Comparison of ENCODE assay signal across 17 mouse cellular contexts in genomic region chr10:104388254-104388653, GRCm38 (mm10).
"Had no signal": no experiment of that assay in that cellular context is flagged by ENCODE, and none has a peak within 500 bp of the region (broad histone marks: within the 10 kb centered on the region; RNA-seq: fewer than 3 reads in every experiment).

No protein-coding gene starts in this region.

- DNase-seq: liver, postnatal 0 days; lung, adult 2 months; lung, postnatal 14 days; lung, postnatal 36 days; right cerebral cortex, postnatal 14 days; thymus, adult 2 months; thymus, postnatal 25 days; thymus, postnatal 4 days had no signal

- ATAC-seq: liver, postnatal 0 days; lung, postnatal 0 days; midbrain, embryonic 15.5 days had no signal

- H3K4me3 ChIP-seq: lung, embryonic 15.5 days; megakaryocyte, embryonic 14.5 days; midbrain, embryonic 12.5 days; midbrain, embryonic 15.5 days; neural tube, embryonic 12.5 days; stomach, embryonic 15.5 days had no signal

- H3K9me3 ChIP-seq: lung, embryonic 15.5 days; megakaryocyte, embryonic 14.5 days; midbrain, embryonic 12.5 days; midbrain, embryonic 15.5 days; neural tube, embryonic 12.5 days; stomach, embryonic 15.5 days had no signal

- H3K9ac ChIP-seq: liver, postnatal 0 days; lung, embryonic 15.5 days; midbrain, embryonic 12.5 days; midbrain, embryonic 15.5 days; neural tube, embryonic 12.5 days; stomach, embryonic 15.5 days had no signal

- H3K27me3 ChIP-seq: lung, embryonic 15.5 days; megakaryocyte, embryonic 14.5 days; midbrain, embryonic 12.5 days; midbrain, embryonic 15.5 days; neural tube, embryonic 12.5 days; stomach, embryonic 15.5 days had no signal

- H3K27ac ChIP-seq: lung, embryonic 15.5 days; macrophage; midbrain, embryonic 12.5 days; midbrain, embryonic 15.5 days; neural tube, embryonic 12.5 days; stomach, embryonic 15.5 days; stomach, postnatal 0 days had no signal

- H3K36me3 ChIP-seq: lung, embryonic 15.5 days; midbrain, embryonic 12.5 days; midbrain, embryonic 15.5 days; neural tube, embryonic 12.5 days; stomach, embryonic 15.5 days had no signal

- H3K4me2 ChIP-seq: lung, embryonic 15.5 days; midbrain, embryonic 12.5 days; midbrain, embryonic 15.5 days; neural tube, embryonic 12.5 days; stomach, embryonic 15.5 days had no signal

- H3K4me1 ChIP-seq: lung, embryonic 15.5 days; megakaryocyte, embryonic 14.5 days; midbrain, embryonic 12.5 days; midbrain, embryonic 15.5 days; neural tube, embryonic 12.5 days; stomach, embryonic 15.5 days had no signal
